Mouse (Mus musculus): ENCODE measurements around the gene Gjb5.

The Gjb5 gene

GRCm38 (mm10) chr4:127349560-127350300, 8.3 kb downstream of the Gjb5 start:
- no peak for DNase-seq (ENCODE audit: low spot score in 2 of 2)

GRCm38 (mm10) chr4:127345000-127345399, 13.0 kb downstream of the Gjb5 start:
- DNase-seq (ENCODE audit: low spot score in 2 of 2): no peak

- no peak for DNase-seq (ENCODE audit: low spot score in 2 of 2)
Measured at GRCm38 (mm10) chr4:127341372-127341771, 16.6 kb downstream of the Gjb5 start.

- DNase-seq (ENCODE audit: low spot score in 2 of 2): no peak
Measured at GRCm38 (mm10) chr4:127337668-127338067, 20.3 kb downstream of the Gjb5 start.

GRCm38 (mm10) chr4:127334870-127335504, 23.0 kb downstream of the Gjb5 start:
- DNase-seq (ENCODE audit: low spot score in 2 of 2): no peak

GRCm38 (mm10) chr4:127331171-127331570, 26.8 kb downstream of the Gjb5 start:
- no peak for DNase-seq (ENCODE audit: low spot score in 2 of 2)

GRCm38 (mm10) chr4:127330181-127331100, 27.5 kb downstream of the Gjb5 start, which contains the start of gene Gjb3:
Gene Gjb3, minus strand, starts transcription at chr4:127330844.
- DNase-seq (ENCODE audit: low spot score in 2 of 2): no peak

GRCm38 (mm10) chr4:127329751-127330150, 28.2 kb downstream of the Gjb5 start:
- DNase-seq (ENCODE audit: low spot score in 2 of 2): no peak

GRCm38 (mm10) chr4:127329046-127329445, 28.9 kb downstream of the Gjb5 start:
- no peak for DNase-seq (ENCODE audit: low spot score in 2 of 2)

GRCm38 (mm10) chr4:127328378-127328777, 29.6 kb downstream of the Gjb5 start:
- DNase-seq (ENCODE audit: low spot score in 2 of 2): no peak

GRCm38 (mm10) chr4:127327749-127328148, 30.2 kb downstream of the Gjb5 start:
- DNase-seq (ENCODE audit: low spot score in 2 of 2): no peak

- no peak for DNase-seq (ENCODE audit: low spot score in 2 of 2)
Measured at GRCm38 (mm10) chr4:127327258-127327657, 30.7 kb downstream of the Gjb5 start.

GRCm38 (mm10) chr4:127325276-127325675, 32.7 kb downstream of the Gjb5 start:
- no peak for DNase-seq (ENCODE audit: low spot score in 2 of 2)

GRCm38 (mm10) chr4:127324759-127325158, 33.2 kb downstream of the Gjb5 start:
- DNase-seq (ENCODE audit: low spot score in 2 of 2): peak; percentile 35 to 80

GRCm38 (mm10) chr4:127324296-127324695, 33.7 kb downstream of the Gjb5 start:
- DNase-seq (ENCODE audit: low spot score in 2 of 2): no peak

- DNase-seq (ENCODE audit: low spot score in 2 of 2): no peak
Measured at GRCm38 (mm10) chr4:127323651-127324050, 34.3 kb downstream of the Gjb5 start.

- DNase-seq (ENCODE audit: low spot score in 2 of 2): peak in 1 of 2 experiments; percentile 65
Measured at GRCm38 (mm10) chr4:127319613-127320012, 38.4 kb downstream of the Gjb5 start.

- no peak for DNase-seq (ENCODE audit: low spot score in 2 of 2)
Measured at GRCm38 (mm10) chr4:127317143-127317542, 40.8 kb downstream of the Gjb5 start.

- DNase-seq (ENCODE audit: low spot score in 2 of 2): no peak
Measured at GRCm38 (mm10) chr4:127315753-127316152, 42.2 kb downstream of the Gjb5 start.

GRCm38 (mm10) chr4:127314585-127314984, 43.4 kb downstream of the Gjb5 start:
- DNase-seq (ENCODE audit: low spot score in 2 of 2): no peak

GRCm38 (mm10) chr4:127313861-127314260, 44.1 kb downstream of the Gjb5 start, which contains the start of gene Gja4:
Gene Gja4, minus strand, starts transcription at chr4:127314039.
- peak; percentile 14 to 57 for DNase-seq (ENCODE audit: low spot score in 2 of 2)

GRCm38 (mm10) chr4:127312349-127312748, 45.6 kb downstream of the Gjb5 start:
- DNase-seq (ENCODE audit: low spot score in 2 of 2): no peak
